Mouse (Mus musculus) lung, adult 2 months (tissue): ENCODE data around the gene Abcb10. TPM values are rescaled to one million over a fixed set of nuclear protein-coding genes. Genes with fewer than 3 reads are reported as not detected.
"Not testable (repeated sequence)": the region's sequence is repeated elsewhere in the genome, so short reads cannot be mapped to it uniquely, and the experiment has no call there.

Experiments
- DNase-seq: peaks from one replicate; pipeline ENCODE4 v3.0.0; 2022
- H3K4me1 ChIP-seq: fragments of 200-500 bp; 2 replicates; pipeline ENCODE4 v1.6.1; 2011; ENCODE audit warnings: low read length; ENCODE audit not compliant: control insufficient read depth, insufficient read depth
- H3K4me3 ChIP-seq: fragments of 200-500 bp; replicated peaks from 2 replicates; pipeline ENCODE3; 2011; ENCODE audit warnings: low read depth, mild to moderate bottlenecking, control low read depth, low read length; ENCODE audit errors: extremely low read depth
- CTCF ChIP-seq: fragments of 200-500 bp; IDR thresholded peaks from 2 replicates; pipeline ENCODE4 v1.5.1; 2011; ENCODE audit warnings: mild to moderate bottlenecking, low read length, control low read depth; ENCODE audit not compliant: insufficient read depth
- POLR2A ChIP-seq: fragments of 200-500 bp; IDR thresholded peaks from 2 replicates; pipeline ENCODE4 v1.6.1; 2011; ENCODE audit warnings: low read depth, mild to moderate bottlenecking, control low read depth, low read length, borderline replicate concordance; ENCODE audit errors: extremely low read depth
- WGBS: fragments of 180-500 bp; shearing (Covaris S2); methylation state at CpG from one replicate; pipeline ENCODE4 v1.1.7; 2018; 5-methylcytosine and 5-hydroxymethylcytosine counted together
- polyA plus RNA-seq: library from polyadenylated mRNA; depleted of rRNA; stranded (reverse); fragments of >200 nt; gene quantifications from 2 replicates; pipeline ENCODE4 v1.2.3, GENCODE M21; 2012

Gene Abcb10
- polyA plus RNA-seq, 1 experiment = 12.6 TPM

DNA sequence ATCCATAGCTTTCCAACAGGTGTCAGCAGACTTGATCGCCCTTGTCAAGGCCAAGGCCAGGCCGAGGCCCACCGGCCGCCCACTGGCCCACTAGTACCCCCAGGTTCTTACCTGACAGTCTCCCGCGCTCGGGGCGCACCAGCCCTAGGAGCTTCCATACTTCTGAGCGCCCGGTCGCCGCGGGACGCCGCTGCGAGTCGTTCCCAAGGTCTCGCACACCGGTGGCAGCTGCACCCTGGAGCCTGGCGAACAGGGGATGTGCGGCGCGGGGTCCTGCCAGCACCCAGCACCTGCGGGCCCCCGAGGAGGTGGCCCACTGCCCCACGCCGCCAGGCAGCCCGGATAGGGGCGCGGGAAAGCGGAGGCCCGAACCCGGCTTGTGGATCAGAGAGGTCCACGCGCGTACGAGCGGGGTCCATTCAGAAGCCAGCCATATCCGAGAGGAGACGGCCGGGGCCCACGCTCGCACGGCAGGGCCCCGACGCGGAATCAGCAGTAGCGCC, 580 bp downstream of the Abcb10 start:
- DNase-seq = peak; percentile 50
- Histone ChIP-seq H3K4me3 (peak overlapping the region; percentile 80), H3K4me1 (no peaks in the 10 kb centered on the region; the same call in none of the 2 replicates)
- 1% methylated on average over 48 of the region's 48 CpGs for WGBS
- TF ChIP-seq POLR2A (no peak), CTCF (no peak)

DNA sequence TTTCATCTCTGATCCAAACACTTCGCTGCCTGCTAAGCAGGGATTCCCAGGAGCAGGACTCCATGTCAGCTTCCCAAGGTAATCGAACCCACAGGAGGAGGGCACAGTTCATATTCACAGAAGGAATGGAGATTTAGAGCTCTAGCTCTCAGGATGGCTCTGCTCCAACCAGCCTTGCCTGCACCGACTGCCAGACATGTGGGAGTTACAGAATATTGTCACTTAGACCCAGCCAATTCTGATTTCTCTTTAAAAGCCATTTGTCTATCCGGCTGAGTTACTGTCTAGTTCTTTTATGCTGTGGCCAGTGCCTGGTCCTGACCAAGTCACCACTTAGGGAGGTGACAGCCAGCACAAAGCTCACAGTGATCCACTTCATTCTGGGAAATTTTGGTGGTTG, 1.2 kb downstream of the Abcb10 start:
- no peaks in the 10 kb centered on the region; the same call in none of the 2 replicates for H3K4me1 ChIP-seq
- TF ChIP-seq POLR2A (no peak), CTCF (no peak)
- no peak for DNase-seq
- 45% methylated on average over 4 of the region's 4 CpGs for WGBS
- no peak overlapping the region for H3K4me3 ChIP-seq

GRCm38 (mm10) chr8:123980239-123980638, 2.7 kb downstream of the Abcb10 start:
- 70% methylated on average over 4 of the region's 4 CpGs for whole genome bisulfite sequencing
- H3K4me3 ChIP-seq = no peak overlapping the region
- TF ChIP-seq CTCF (no peak), POLR2A (no peak)

DNA sequence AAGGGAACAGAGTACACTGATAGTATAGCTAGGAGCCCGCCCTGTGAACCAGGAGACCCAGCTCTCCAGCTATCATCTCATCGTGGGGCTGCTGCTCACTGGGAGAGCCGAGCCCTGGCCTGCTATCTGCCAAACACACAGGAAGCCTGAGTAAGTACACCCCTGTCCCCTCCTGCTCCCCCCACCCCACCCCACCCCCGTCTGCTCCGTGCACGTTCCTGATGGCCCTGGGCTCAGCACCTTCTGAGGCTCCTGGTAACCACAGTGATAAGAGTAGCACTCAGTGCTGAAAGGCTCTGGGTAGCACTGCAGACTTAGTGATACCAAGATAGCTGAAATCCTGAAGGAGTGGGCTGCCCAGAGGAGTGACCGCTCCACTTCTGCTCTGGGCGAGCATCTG, 4.0 kb downstream of the Abcb10 start:
- 68% methylated on average over 8 of the region's 8 CpGs for WGBS
- no peak for TF ChIP-seq CTCF
- no peak for DNase-seq
- H3K4me3 ChIP-seq = no peak overlapping the region
- no peaks in the 10 kb centered on the region; the same call in none of the 2 replicates for H3K4me1 ChIP-seq

More at GRCm38 (mm10) chr8:123980239-123980638, 2.7 kb downstream of the Abcb10 start:
- no peaks in the 10 kb centered on the region; the same call in none of the 2 replicates for H3K4me1 ChIP-seq
- DNase-seq = no peak

- no peak for DNase-seq
Measured at GRCm38 (mm10) chr8:123978166-123978838, 4.6 kb downstream of the Abcb10 start.

GRCm38 (mm10) chr8:123977499-123977898, 5.4 kb downstream of the Abcb10 start:
- WGBS = 71% methylated on average over 4 of the region's 4 CpGs
- Histone ChIP-seq H3K4me1 (no peaks in the 10 kb centered on the region; the same call in none of the 2 replicates), H3K4me3 (no peak overlapping the region)
- TF ChIP-seq CTCF (no peak), POLR2A (no peak)
- no peak for DNase-seq

More at GRCm38 (mm10) chr8:123978166-123978838, 4.6 kb downstream of the Abcb10 start:
- no peak overlapping the region for H3K4me3 ChIP-seq
- WGBS = 47% methylated on average over 14 of the region's 14 CpGs
- no peaks in the 10 kb centered on the region; the same call in none of the 2 replicates for H3K4me1 ChIP-seq
- TF ChIP-seq CTCF (no peak), POLR2A (no peak)

DNA sequence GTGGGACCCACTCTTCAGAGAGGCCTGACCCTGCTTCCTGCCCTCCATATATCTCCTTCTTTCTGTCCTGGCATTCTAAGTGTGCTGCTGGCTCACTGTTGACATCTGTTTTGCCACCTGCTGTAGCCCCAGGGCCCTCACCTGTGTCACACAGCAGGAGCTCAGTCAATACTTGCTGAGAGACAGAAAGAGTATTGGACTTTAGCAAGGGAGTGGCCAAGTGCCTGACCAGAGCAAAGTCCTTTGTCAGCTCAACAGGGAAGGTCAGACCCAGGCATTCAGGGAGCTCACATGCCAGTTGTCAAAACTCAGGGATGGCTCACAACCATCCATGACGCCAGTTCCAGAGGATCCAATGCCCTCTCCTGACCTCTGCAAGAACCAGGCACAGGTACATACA, 9.4 kb downstream of the Abcb10 start:
- TF ChIP-seq CTCF (no peak), POLR2A (no peak)
- 81% methylated on average over 1 of the region's 1 CpGs for WGBS
- H3K4me3 ChIP-seq = no peak overlapping the region
- no peaks in the 10 kb centered on the region for H3K4me1 ChIP-seq
- DNase-seq = no peak

DNA sequence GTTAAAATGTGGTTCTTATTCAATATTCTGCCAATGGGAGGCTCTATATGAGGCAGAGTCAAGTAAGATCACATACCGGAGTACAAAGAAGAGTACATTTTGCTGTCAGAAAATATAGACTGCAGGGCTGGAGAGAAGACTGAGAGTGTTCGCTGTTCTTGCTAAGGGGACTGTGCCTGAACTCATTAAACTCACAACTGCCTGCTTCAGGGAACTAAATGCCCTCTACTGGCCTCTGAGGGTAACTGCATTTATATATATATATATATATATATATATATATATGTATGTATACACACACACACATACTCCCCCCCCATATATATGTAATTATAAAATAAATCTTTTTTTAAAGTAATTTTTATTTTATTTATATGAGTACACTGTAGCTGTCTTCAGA, 16.0 kb downstream of the Abcb10 start:
- TF ChIP-seq POLR2A (no peak), CTCF (no peak)
- DNase-seq = no peak
- WGBS = 68% methylated on average over 2 of the region's 2 CpGs
- no peak overlapping the region for H3K4me3 ChIP-seq
- H3K4me1 ChIP-seq = no peaks in the 10 kb centered on the region

- no peaks in the 10 kb centered on the region for H3K4me1 ChIP-seq
- DNase-seq = no peak
- TF ChIP-seq POLR2A (no peak), CTCF (no peak)
- 86% methylated on average over 1 of the region's 1 CpGs for WGBS
- H3K4me3 ChIP-seq = no peak overlapping the region
Measured at GRCm38 (mm10) chr8:123961371-123961770, 21.6 kb downstream of the Abcb10 start.

GRCm38 (mm10) chr8:123960556-123960955, 22.4 kb downstream of the Abcb10 start:
- H3K4me1 ChIP-seq, DNase-seq, H3K4me3 ChIP-seq: not testable (repeated sequence)
- WGBS = 62% methylated on average over 5 of the region's 5 CpGs

DNA sequence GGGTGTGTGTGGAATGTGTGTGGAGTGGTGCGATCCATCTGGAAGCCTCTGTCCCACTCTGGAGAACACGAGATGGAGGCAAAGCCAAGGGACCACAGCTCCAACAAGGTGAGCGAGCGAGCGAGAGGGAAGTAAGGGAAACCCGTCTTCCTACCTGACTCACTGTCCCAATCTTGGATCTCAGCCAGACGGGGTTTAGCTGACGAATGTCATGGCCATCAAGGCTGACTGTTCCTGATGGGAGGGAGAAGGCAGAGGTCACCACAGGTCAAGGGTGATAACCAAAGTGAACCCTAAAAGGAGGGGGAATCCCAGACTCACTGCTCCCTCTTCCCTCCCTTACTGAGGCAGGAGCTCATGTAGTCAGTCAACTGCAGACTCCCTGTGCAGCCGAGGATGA, 22.9 kb downstream of the Abcb10 start:
- TF ChIP-seq POLR2A = no peak
- no peak for TF ChIP-seq CTCF
- WGBS = 81% methylated on average over 9 of the region's 9 CpGs
- DNase-seq = no peak
- Histone ChIP-seq H3K4me1 (no peaks in the 10 kb centered on the region), H3K4me3 (no peak overlapping the region)
